Mouse (Mus musculus): ENCODE data around the gene Scamp5. TPM values are rescaled to one million over a fixed set of nuclear protein-coding genes. Genes with fewer than 3 reads are reported as not detected.
"Not testable (repeated sequence)": the region's sequence is repeated elsewhere in the genome, so short reads cannot be mapped to it uniquely, and the experiment has no call there.

Gene Scamp5
- polyA plus RNA-seq, 1 experiment from 2014 or later = 17.6 TPM

DNA sequence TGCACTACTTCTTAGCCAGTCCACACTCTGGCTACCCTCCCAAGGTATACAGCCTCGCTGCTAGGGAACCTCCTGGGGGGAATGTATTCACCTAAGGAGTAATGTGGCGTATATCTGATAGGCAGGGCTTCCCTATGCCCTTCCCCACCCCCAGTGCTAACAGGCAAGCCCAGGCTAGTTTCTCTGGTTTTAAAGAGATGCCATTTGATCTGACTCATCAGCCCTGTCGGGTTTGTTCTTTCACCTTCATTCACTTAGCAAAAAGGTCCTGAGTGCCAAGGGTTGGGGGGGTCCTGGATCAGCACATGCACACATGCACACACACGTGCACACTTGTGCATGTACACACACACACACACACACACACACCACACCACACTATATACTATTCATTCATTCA is 39.9 kb downstream of the Scamp5 start:
- Histone ChIP-seq H3K9me3 (ENCODE audit: control insufficient read depth, low read length) (no peaks in the 10 kb centered on the region), H3K4me2 (no peak overlapping the region), H3K27me3 (ENCODE audit: control insufficient read depth, insufficient read depth, low read length) (no peaks in the 10 kb centered on the region), H3K27ac (ENCODE audit: low read depth, low read length) (no peak overlapping the region), H3K4me3 (ENCODE audit: low read depth, low read length) (no peak overlapping the region), H3K9ac (ENCODE audit: low read length) (no peak overlapping the region), H3K36me3 (ENCODE audit: control insufficient read depth, insufficient read depth, low read length) (no peaks in the 10 kb centered on the region), H3K4me1 (ENCODE audit: control insufficient read depth, insufficient read depth, low read length) (peaks cover 11% of the 10 kb centered on the region; the same call in 1 of the 2 replicates)
- no peak for ATAC-seq (ENCODE audit: low FRiP score)
- DNase-seq (ENCODE audit: low spot score, missing footprints) = no peak
- WGBS = 71% methylated on average over 4 of the region's 4 CpGs

DNA sequence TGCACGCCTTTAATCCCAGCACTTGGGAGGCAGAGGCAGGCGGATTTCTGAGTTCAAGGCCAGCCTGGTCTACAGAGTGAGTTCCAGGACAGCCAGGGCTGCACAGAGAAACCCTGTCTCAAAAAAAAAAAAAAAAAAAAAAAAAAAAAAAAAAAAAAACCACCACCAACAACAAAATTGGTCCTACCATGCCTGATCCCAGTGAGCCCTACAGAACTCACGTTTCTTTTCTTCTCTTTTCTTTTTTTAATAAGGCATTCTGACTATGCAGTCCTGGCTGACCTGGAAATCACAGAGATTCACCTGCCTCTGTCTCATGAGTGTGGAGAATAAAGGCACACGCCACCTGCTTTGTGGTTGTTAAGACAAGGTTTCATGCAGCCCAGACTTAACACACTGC is 40.7 kb downstream of the Scamp5 start:
- DNase-seq (ENCODE audit: low spot score, missing footprints); ATAC-seq (ENCODE audit: low FRiP score); H3K27me3 ChIP-seq (ENCODE audit: control insufficient read depth, insufficient read depth, low read length); H3K36me3 ChIP-seq (ENCODE audit: control insufficient read depth, insufficient read depth, low read length); H3K4me2 ChIP-seq; H3K4me3 ChIP-seq (ENCODE audit: low read depth, low read length); H3K9ac ChIP-seq (ENCODE audit: low read length); H3K9me3 ChIP-seq (ENCODE audit: control insufficient read depth, low read length); H3K27ac ChIP-seq (ENCODE audit: low read depth, low read length): not testable (repeated sequence)
- WGBS = 81% methylated on average over 4 of the region's 4 CpGs
- H3K4me1 ChIP-seq (ENCODE audit: control insufficient read depth, insufficient read depth, low read length) = peaks cover 11% of the 10 kb centered on the region; the same call in 1 of the 2 replicates

DNA sequence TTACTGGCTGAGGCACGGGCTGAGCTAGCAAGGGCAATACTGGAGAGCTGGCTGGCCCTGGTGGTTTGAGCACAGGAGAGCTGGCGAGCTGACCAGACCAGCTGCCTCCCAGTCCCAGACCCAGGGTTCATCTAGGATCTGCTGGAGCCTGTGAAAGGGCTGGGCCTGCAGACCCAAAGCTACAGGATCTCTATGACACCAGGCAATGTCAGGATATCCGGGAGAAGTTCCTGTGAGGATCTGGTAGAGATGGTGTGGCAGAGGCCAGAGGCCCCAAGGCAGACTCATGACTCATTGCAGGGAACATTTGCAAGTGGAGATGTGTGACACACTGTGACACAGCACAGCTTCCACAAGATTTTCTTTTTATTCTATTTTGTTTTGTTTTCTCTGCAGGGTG is 42.7 kb downstream of the Scamp5 start:
- Histone ChIP-seq H3K9me3 (ENCODE audit: control insufficient read depth, low read length) (no peaks in the 10 kb centered on the region), H3K4me2 (no peak overlapping the region), H3K4me1 (ENCODE audit: control insufficient read depth, insufficient read depth, low read length) (peaks cover 4% of the 10 kb centered on the region; the same call in 1 of the 2 replicates), H3K36me3 (ENCODE audit: control insufficient read depth, insufficient read depth, low read length) (no peaks in the 10 kb centered on the region), H3K27ac (ENCODE audit: low read depth, low read length) (no peak overlapping the region), H3K4me3 (ENCODE audit: low read depth, low read length) (no peak overlapping the region), H3K27me3 (ENCODE audit: control insufficient read depth, insufficient read depth, low read length) (no peaks in the 10 kb centered on the region), H3K9ac (ENCODE audit: low read length) (no peak overlapping the region)
- DNase-seq (ENCODE audit: low spot score, missing footprints) = no peak
- ATAC-seq (ENCODE audit: low FRiP score) = no peak
- WGBS = 78% methylated on average over 3 of the region's 3 CpGs

DNA sequence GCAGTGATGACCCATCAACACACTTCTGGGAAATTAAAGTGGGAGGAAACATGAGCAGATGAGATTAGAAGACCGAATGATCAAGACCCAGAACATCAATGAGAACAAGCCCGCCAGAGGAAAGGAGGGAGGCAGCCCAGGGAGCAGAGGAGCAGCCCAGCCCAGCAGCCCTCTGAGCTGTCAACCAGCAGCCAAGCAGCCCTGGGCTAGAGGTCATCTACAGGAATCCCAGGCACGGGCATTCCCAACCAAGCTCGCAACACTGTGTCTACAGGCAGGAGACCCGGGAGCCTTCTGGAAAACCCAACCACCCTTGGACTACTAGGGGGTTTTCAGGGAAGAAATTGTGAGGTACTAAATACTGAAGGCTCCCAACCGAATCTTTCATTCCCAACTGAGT is 43.8 kb downstream of the Scamp5 start:
- H3K27ac ChIP-seq (ENCODE audit: low read depth, low read length) = no peak overlapping the region
- H3K9me3 ChIP-seq (ENCODE audit: control insufficient read depth, low read length) = no peaks in the 10 kb centered on the region
- no peak overlapping the region for H3K4me2 ChIP-seq
- H3K9ac ChIP-seq (ENCODE audit: low read length) = no peak overlapping the region
- no peaks in the 10 kb centered on the region for H3K27me3 ChIP-seq (ENCODE audit: control insufficient read depth, insufficient read depth, low read length)
- H3K4me1 ChIP-seq (ENCODE audit: control insufficient read depth, insufficient read depth, low read length) = peaks cover 4% of the 10 kb centered on the region; the same call in 1 of the 2 replicates
- no peak overlapping the region for H3K4me3 ChIP-seq (ENCODE audit: low read depth, low read length)
- no peak for ATAC-seq (ENCODE audit: low FRiP score)
- no peak for DNase-seq (ENCODE audit: low spot score, missing footprints)
- 74% methylated on average over 6 of the region's 6 CpGs for WGBS
- no peaks in the 10 kb centered on the region for H3K36me3 ChIP-seq (ENCODE audit: control insufficient read depth, insufficient read depth, low read length)

DNA sequence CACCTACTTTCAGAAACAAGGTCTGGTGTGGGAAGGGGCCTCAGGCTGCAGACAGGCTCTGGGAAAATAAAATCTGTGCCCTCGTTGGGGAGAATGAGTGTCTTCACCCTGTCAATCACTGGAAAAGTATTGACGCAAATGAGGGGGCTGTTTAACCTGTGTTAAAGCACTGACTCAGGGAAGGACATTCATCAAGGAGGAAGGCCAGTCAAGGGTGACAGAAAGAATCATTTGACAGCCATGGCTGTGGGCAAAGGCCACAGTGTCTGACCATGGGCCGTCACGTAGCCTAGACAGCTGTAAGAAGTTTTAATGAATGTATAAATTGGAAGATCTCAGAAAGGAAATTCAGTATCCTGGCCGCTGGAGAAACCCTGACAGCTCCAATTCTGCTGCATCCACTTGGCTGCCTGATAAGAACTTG is 46.2 kb downstream of the Scamp5 start:
- no peaks in the 10 kb centered on the region for H3K36me3 ChIP-seq (ENCODE audit: control insufficient read depth, insufficient read depth, low read length)
- no peak overlapping the region for H3K27ac ChIP-seq (ENCODE audit: low read depth, low read length)
- DNase-seq (ENCODE audit: low spot score, missing footprints) (no peak), ATAC-seq (ENCODE audit: low FRiP score) (no peak)
- 80% methylated on average over 5 of the region's 5 CpGs for WGBS
- no peak overlapping the region for H3K4me3 ChIP-seq (ENCODE audit: low read depth, low read length)
- H3K9ac ChIP-seq (ENCODE audit: low read length) = no peak overlapping the region
- H3K4me1 ChIP-seq (ENCODE audit: control insufficient read depth, insufficient read depth, low read length) = no peaks in the 10 kb centered on the region
- no peaks in the 10 kb centered on the region for H3K27me3 ChIP-seq (ENCODE audit: control insufficient read depth, insufficient read depth, low read length)
- no peaks in the 10 kb centered on the region for H3K9me3 ChIP-seq (ENCODE audit: control insufficient read depth, low read length)
- no peak overlapping the region for H3K4me2 ChIP-seq

DNA sequence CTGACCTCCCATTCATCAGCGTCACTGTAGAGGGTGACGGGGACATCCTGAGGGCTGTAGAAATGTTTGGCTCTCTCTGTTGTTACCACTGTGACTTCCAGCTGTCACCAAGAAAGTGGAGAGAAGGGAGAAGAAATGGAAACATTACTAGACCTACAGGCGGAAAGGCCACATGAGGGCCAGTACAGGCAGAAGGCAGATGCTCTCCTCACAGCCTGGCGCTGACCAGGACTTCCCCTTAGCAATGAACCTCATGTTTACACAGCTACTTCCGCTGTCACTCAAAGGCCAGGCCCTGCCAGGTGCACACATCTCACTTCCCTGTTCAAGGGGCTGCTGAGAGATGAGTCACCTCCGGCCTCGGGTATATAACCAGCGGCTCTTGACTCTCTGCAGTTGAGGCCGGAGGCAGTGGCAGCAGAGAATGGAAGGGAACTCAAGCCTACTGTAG is 46.7 kb downstream of the Scamp5 start:
- Histone ChIP-seq H3K4me1 (ENCODE audit: control insufficient read depth, insufficient read depth, low read length) (no peaks in the 10 kb centered on the region), H3K9me3 (ENCODE audit: control insufficient read depth, low read length) (no peaks in the 10 kb centered on the region), H3K27me3 (ENCODE audit: control insufficient read depth, insufficient read depth, low read length) (no peaks in the 10 kb centered on the region), H3K36me3 (ENCODE audit: control insufficient read depth, insufficient read depth, low read length) (no peaks in the 10 kb centered on the region), H3K4me2 (no peak overlapping the region), H3K4me3 (ENCODE audit: low read depth, low read length) (no peak overlapping the region), H3K9ac (ENCODE audit: low read length) (no peak overlapping the region), H3K27ac (ENCODE audit: low read depth, low read length) (no peak overlapping the region; the same call in 1 of the 2 replicates)
- ATAC-seq (ENCODE audit: low FRiP score) (no peak), DNase-seq (ENCODE audit: low spot score, missing footprints) (no peak)
- 88% methylated on average over 9 of the region's 9 CpGs for whole genome bisulfite sequencing

DNA sequence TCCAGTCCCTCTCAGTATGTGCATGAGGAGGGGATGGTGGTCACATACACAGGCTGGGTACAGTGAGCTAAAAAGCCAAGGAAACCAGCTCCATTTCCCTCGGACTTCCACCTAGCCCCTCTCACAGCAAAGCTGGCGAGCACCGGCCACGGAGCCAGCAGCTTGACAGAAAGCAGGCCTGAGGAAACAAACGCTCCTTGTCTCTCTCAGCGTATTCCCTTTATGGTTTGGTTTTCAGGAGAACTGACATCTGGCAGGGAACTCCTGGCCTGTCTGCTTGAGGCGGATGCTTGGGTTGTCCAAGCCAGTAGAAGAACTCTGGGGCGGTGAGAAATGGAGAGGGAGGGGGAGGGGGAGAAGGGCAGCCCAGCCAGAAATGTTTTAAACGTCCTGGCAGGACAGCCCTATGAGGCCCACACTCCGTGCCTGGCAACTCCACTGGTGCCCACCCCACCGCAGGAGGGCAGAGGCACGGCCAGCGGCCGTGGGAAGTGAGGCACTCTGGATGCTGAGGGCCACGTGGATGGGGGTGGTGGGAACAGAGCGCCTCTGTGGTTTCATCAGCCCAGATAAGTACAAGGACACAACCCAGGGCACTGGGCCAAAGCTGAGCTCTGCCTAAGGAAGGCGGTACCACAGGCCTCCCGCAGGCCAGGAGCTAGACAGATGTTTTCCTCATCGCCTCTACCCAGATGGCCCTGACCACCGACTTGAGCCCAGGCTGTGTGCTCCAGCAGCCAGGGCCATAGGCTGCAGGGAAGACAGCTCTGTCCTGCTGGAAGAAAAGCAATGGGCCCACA is 47.3 kb downstream of the Scamp5 start:
- H3K27me3 ChIP-seq (ENCODE audit: control insufficient read depth, insufficient read depth, low read length) = no peaks in the 10 kb centered on the region
- ATAC-seq (ENCODE audit: low FRiP score) (no peak), DNase-seq (ENCODE audit: low spot score, missing footprints) (no peak)
- no peaks in the 10 kb centered on the region for H3K4me1 ChIP-seq (ENCODE audit: control insufficient read depth, insufficient read depth, low read length)
- no peak overlapping the region for H3K9ac ChIP-seq (ENCODE audit: low read length)
- no peak overlapping the region for H3K4me2 ChIP-seq
- H3K4me3 ChIP-seq (ENCODE audit: low read depth, low read length) = no peak overlapping the region
- no peaks in the 10 kb centered on the region for H3K36me3 ChIP-seq (ENCODE audit: control insufficient read depth, insufficient read depth, low read length)
- WGBS = 73% methylated on average over 20 of the region's 20 CpGs
- H3K9me3 ChIP-seq (ENCODE audit: control insufficient read depth, low read length) = no peaks in the 10 kb centered on the region
- no peak overlapping the region; the same call in 1 of the 2 replicates for H3K27ac ChIP-seq (ENCODE audit: low read depth, low read length)

DNA sequence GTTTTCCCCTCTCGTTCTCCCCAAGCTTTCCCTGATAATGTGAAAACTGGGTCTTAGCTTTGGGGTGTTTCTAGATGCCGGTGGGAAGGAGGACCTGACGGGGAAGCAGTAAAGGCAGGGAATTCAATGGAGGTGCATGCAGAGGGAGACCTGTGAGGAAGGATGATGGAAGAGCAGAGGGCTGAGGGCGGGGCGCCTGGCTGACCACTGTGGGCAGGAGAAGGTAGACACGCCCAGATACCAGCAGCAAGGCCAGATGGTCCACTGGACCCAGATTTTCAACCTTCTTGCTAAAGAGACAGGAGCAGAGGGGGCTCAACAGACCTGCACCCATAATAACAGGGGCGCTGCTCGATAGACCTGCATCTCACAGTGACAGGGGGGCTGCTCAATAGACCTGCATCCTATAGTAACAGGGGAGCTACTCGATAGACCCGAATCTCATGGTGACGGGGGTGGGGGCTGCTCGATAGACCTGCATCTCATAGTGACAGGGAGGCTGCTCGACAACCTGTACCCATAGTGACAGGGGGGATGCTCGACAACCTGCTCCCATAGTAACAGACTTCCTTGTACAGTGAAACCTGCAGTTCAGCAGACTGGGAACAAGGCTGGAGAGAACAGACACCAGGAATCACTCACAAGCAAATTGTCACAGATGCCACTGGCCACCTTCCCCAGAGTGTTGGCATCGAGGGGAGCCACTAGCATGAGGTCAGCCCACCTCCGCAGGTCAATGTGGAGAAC is 48.2 kb downstream of the Scamp5 start:
- H3K9ac ChIP-seq (ENCODE audit: low read length) = no peak overlapping the region
- H3K9me3 ChIP-seq (ENCODE audit: control insufficient read depth, low read length) = no peaks in the 10 kb centered on the region
- WGBS = 87% methylated on average over 16 of the region's 16 CpGs
- DNase-seq (ENCODE audit: low spot score, missing footprints) (no peak), ATAC-seq (ENCODE audit: low FRiP score) (no peak)
- H3K27ac ChIP-seq (ENCODE audit: low read depth, low read length) = no peak overlapping the region
- H3K36me3 ChIP-seq (ENCODE audit: control insufficient read depth, insufficient read depth, low read length) = no peaks in the 10 kb centered on the region
- H3K4me1 ChIP-seq (ENCODE audit: control insufficient read depth, insufficient read depth, low read length) = no peaks in the 10 kb centered on the region
- no peak overlapping the region for H3K4me2 ChIP-seq
- no peak overlapping the region for H3K4me3 ChIP-seq (ENCODE audit: low read depth, low read length)
- no peaks in the 10 kb centered on the region for H3K27me3 ChIP-seq (ENCODE audit: control insufficient read depth, insufficient read depth, low read length)

DNA sequence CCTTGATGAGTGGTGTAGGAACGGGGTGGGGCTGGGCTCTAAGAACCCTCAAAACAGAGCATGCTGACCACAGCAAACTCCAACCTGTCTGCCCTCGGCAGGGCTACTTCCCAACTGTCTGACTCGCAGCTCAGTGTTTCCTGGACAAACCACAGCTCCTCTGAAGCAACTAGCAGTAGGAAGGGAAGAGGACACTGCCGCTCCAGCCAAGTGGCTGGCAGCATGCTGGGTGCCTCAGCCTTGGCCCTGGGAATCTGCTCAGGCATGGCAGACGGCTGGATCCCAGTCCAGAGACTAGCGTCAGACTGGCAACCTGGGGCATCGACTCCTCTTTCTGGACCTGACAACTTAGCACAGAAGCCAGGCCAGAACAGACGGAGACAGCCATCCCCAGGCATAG is 50.5 kb downstream of the Scamp5 start:
- Histone ChIP-seq H3K4me3 (ENCODE audit: low read depth, low read length) (no peak overlapping the region), H3K27me3 (ENCODE audit: control insufficient read depth, insufficient read depth, low read length) (no peaks in the 10 kb centered on the region), H3K36me3 (ENCODE audit: control insufficient read depth, insufficient read depth, low read length) (no peaks in the 10 kb centered on the region), H3K4me1 (ENCODE audit: control insufficient read depth, insufficient read depth, low read length) (no peaks in the 10 kb centered on the region), H3K27ac (ENCODE audit: low read depth, low read length) (no peak overlapping the region), H3K9me3 (ENCODE audit: control insufficient read depth, low read length) (no peaks in the 10 kb centered on the region), H3K9ac (ENCODE audit: low read length) (no peak overlapping the region), H3K4me2 (no peak overlapping the region)
- DNase-seq (ENCODE audit: low spot score, missing footprints) (no peak), ATAC-seq (ENCODE audit: low FRiP score) (no peak)
- 81% methylated on average over 8 of the region's 8 CpGs for WGBS

Measured in midbrain, embryonic 11.5 days (tissue).